Mouse (Mus musculus) liver, embryonic 14.5 days (tissue): ENCODE measurements around the gene Borcs5.

Experiments used
- CTCF ChIP-seq: IDR thresholded peaks from 2 replicates; pipeline ENCODE4 v1.5.1; 2016; ENCODE audit warnings: antibody characterized with exemption, low read depth, control low read depth
- EP300 ChIP-seq: IDR thresholded peaks from 2 replicates; pipeline ENCODE4 v1.6.1; 2016; ENCODE audit warnings: antibody characterized with exemption, low read depth

GRCm38 (mm10) chr6:134648356-134648755 lies 9.0 kb downstream of the Borcs5 start:
- TF ChIP-seq EP300 (no peak), CTCF (no peak)
